9 mouse cellular contexts compared by ENCODE assay signal in genomic region chr6:136660831-136661705, GRCm38 (mm10). TPM values are rescaled to one million over a fixed set of nuclear protein-coding genes. Genes with fewer than 3 reads are reported as not detected.
A peak's percentile ranks its signal among the peaks of the same experiment; 100 is the strongest.
DNase-seq lines count a peak whose midpoint lies in the region; ATAC-seq and TF ChIP-seq lines count a peak whose summit lies in the region.
"Had no signal": no experiment of that assay in that cellular context is flagged by ENCODE, and none has a peak within 500 bp of the region (broad histone marks: within the 10 kb centered on the region; RNA-seq: fewer than 3 reads in every experiment).

No protein-coding gene starts in this region.

- peaks cover 22% of the 10 kb centered on the region for H3K27me3 ChIP-seq in heart, embryonic 15.5 days
- H3K27me3 ChIP-seq in hindbrain, embryonic 12.5 days, result peaks cover 35% of the 10 kb centered on the region
- H3K27me3 ChIP-seq in midbrain, embryonic 10.5 days (ENCODE audit: low read depth, poor library complexity, severe bottlenecking), result peaks cover 36% of the 10 kb centered on the region
- H3K27me3 ChIP-seq: CH12.LX had no signal

- H3K36me3 ChIP-seq in heart, embryonic 15.5 days, result no peaks in the 10 kb centered on the region
- H3K36me3 ChIP-seq in hindbrain, embryonic 12.5 days, result no peaks in the 10 kb centered on the region
- H3K36me3 ChIP-seq in midbrain, embryonic 10.5 days, result no peaks in the 10 kb centered on the region

- H3K4me2 ChIP-seq in heart, embryonic 15.5 days, result peak overlapping the region; percentile 88
- H3K4me2 ChIP-seq in hindbrain, embryonic 12.5 days (replicated peaks), result peak overlapping the region; percentile 54

- 21% methylated on average over 34 of the region's 34 CpGs for WGBS in heart, embryonic 15.5 days
- WGBS in hindbrain, embryonic 12.5 days, result 17% methylated on average over 34 of the region's 34 CpGs
- WGBS in midbrain, embryonic 10.5 days, result 12% methylated on average over 34 of the region's 34 CpGs

- peak overlapping the region; percentile 56 for H3K9ac ChIP-seq in heart, embryonic 15.5 days
- 0 out of 2 replicates have a peak overlapping the region, but pooled peaks have one; percentile 20 for H3K9ac ChIP-seq in hindbrain, embryonic 12.5 days

- TF ChIP-seq POLR2A in bone marrow macrophage, adult 2 months (IDR thresholded peaks at IDR 0.05; ENCODE audit: borderline replicate concordance, low read depth, low read length), result no peak

- H3K27ac ChIP-seq in heart, embryonic 15.5 days, result no peak overlapping the region
- H3K27ac ChIP-seq in bone marrow macrophage, adult 2 months (ENCODE audit: insufficient read depth, low read depth, low read length), result no peak overlapping the region
- H3K27ac ChIP-seq in hindbrain, embryonic 12.5 days, result no peak overlapping the region
- no peak overlapping the region; the same call in 1 of the 2 replicates for H3K27ac ChIP-seq in midbrain, embryonic 10.5 days (replicated peaks)

- no peak for DNase-seq in heart, adult 11 months
- no peak for DNase-seq in midbrain, embryonic 10.5 days (ENCODE audit: low spot score)
- DNase-seq in cerebellum, adult 11 months, result no peak
- DNase-seq in adrenal gland, adult (ENCODE audit: inconsistent age in 2 of 2, low spot score in 1 of 2), result no peak

- no peak for TF ChIP-seq CTCF in bone marrow macrophage, adult 2 months (IDR thresholded peaks at IDR 0.05; ENCODE audit: low read depth, low read length)

- peaks cover 12% of the 10 kb centered on the region for H3K4me1 ChIP-seq in heart, embryonic 15.5 days (replicated peaks)
- H3K4me1 ChIP-seq in bone marrow macrophage, adult 2 months (ENCODE audit: control insufficient read depth, insufficient read depth, low read length), result peaks cover 4% of the 10 kb centered on the region
- H3K4me1 ChIP-seq in hindbrain, embryonic 12.5 days, result peaks cover 8% of the 10 kb centered on the region
- peaks cover 15% of the 10 kb centered on the region for H3K4me1 ChIP-seq in midbrain, embryonic 10.5 days

- no peak for ATAC-seq in heart, embryonic 15.5 days (replicated peaks; ENCODE audit: insufficient number of reproducible peaks, insufficient read depth, low FRiP score, low read depth)
- ATAC-seq in hindbrain, embryonic 12.5 days (ENCODE audit: low FRiP score), result no peak
- no peak for ATAC-seq in megakaryocyte progenitor cell, adult 5-6 weeks (replicated peaks; ENCODE audit: poor library complexity)

- H3K4me3 ChIP-seq in heart, embryonic 15.5 days, result peak overlapping the region; percentile 52
- H3K4me3 ChIP-seq in bone marrow macrophage, adult 2 months (ENCODE audit: insufficient read depth, low read length), result peak overlapping the region; percentile 12; the same call in 1 of the 2 replicates
- peak overlapping the region; percentile 29 for H3K4me3 ChIP-seq in hindbrain, embryonic 12.5 days
- H3K4me3 ChIP-seq in midbrain, embryonic 10.5 days, result peak overlapping the region; percentile 60

- H3K9me3 ChIP-seq in heart, embryonic 15.5 days (replicated peaks), result no peaks in the 10 kb centered on the region
- no peaks in the 10 kb centered on the region for H3K9me3 ChIP-seq in hindbrain, embryonic 12.5 days (replicated peaks)
- no peaks in the 10 kb centered on the region for H3K9me3 ChIP-seq in midbrain, embryonic 10.5 days (replicated peaks)

RNA-seq across cellular contexts. Expression of gene Plbd1, which starts 0.7 kb away (rescaled TPM):
- polyA plus RNA-seq in heart, embryonic 15.5 days (2015; fragmentation: Nextera tagmentation; extraction: Ambion mirVana), result 4.8 and 5.6 TPM in 2 replicates
- polyA plus RNA-seq in bone marrow macrophage, adult 2 months (2012; ENCODE audit: insufficient read depth, insufficient read length, missing spikeins), result 28.1 and 31.0 TPM in 2 replicates
- 2.3 and 2.6 TPM in 2 replicates for polyA plus RNA-seq in hindbrain, embryonic 12.5 days (2016; fragmentation: Nextera tagmentation; extraction: Ambion mirVana)
- 1.2 and 1.5 TPM in 2 replicates for polyA plus RNA-seq in midbrain, embryonic 10.5 days (2016; fragmentation: Nextera tagmentation; extraction: Ambion mirVana)
- total RNA-seq in megakaryocyte progenitor cell, adult 5-6 weeks (2015), result 12.0 and 16.3 TPM in 2 replicates
- 10.5 and 10.8 TPM in 2 replicates for total RNA-seq in megakaryocyte progenitor cell, adult 5-6 weeks (2017)
- total RNA-seq: CH12.LX had no signal
